Comparison of ENCODE assay signal across 11 mouse cellular contexts in genomic region chr17:28030446-28030845, GRCm38 (mm10). TPM values are rescaled to one million over a fixed set of nuclear protein-coding genes. Genes with fewer than 3 reads are reported as not detected.
A peak's percentile ranks its signal among the peaks of the same experiment; 100 is the strongest.
DNase-seq lines count a peak whose midpoint lies in the region; ATAC-seq and TF ChIP-seq lines count a peak whose summit lies in the region.
"Had no signal": no experiment of that assay in that cellular context is flagged by ENCODE, and none has a peak within 500 bp of the region (broad histone marks: within the 10 kb centered on the region; RNA-seq: fewer than 3 reads in every experiment).

No protein-coding gene starts in this region.

- no peak overlapping the region for H3K4me3 ChIP-seq in heart, postnatal 0 days (ENCODE audit: low read depth, low read length)
- no peak overlapping the region for H3K4me3 ChIP-seq in midbrain, embryonic 13.5 days (replicated peaks)
- H3K4me3 ChIP-seq in midbrain, embryonic 16.5 days (ENCODE audit: low read depth, low read length): no peak overlapping the region
- no peak overlapping the region for H3K4me3 ChIP-seq in stomach, embryonic 15.5 days (replicated peaks)
- H3K4me3 ChIP-seq: myocyte had no signal

- WGBS in heart, postnatal 0 days: 77% methylated on average over 10 of the region's 10 CpGs
- 88% methylated on average over 10 of the region's 10 CpGs for WGBS in midbrain, embryonic 13.5 days
- WGBS in midbrain, embryonic 16.5 days: 84% methylated on average over 10 of the region's 10 CpGs
- WGBS in stomach, embryonic 15.5 days: 66% methylated on average over 10 of the region's 10 CpGs

- H3K27me3 ChIP-seq in heart, postnatal 0 days (ENCODE audit: control insufficient read depth, insufficient read depth, low read length): no peaks in the 10 kb centered on the region
- H3K27me3 ChIP-seq in midbrain, embryonic 13.5 days: no peaks in the 10 kb centered on the region
- H3K27me3 ChIP-seq in midbrain, embryonic 16.5 days (ENCODE audit: control insufficient read depth, insufficient read depth, low read depth, low read length): no peaks in the 10 kb centered on the region
- no peaks in the 10 kb centered on the region for H3K27me3 ChIP-seq in stomach, embryonic 15.5 days (replicated peaks)

- H3K4me1 ChIP-seq in heart, postnatal 0 days (ENCODE audit: control insufficient read depth, insufficient read depth): peaks cover 32% of the 10 kb centered on the region
- H3K4me1 ChIP-seq in midbrain, embryonic 13.5 days (replicated peaks): peaks cover 51% of the 10 kb centered on the region
- H3K4me1 ChIP-seq in midbrain, embryonic 16.5 days (ENCODE audit: control insufficient read depth, insufficient read depth, low read length): peaks cover 25% of the 10 kb centered on the region
- peaks cover 24% of the 10 kb centered on the region for H3K4me1 ChIP-seq in stomach, embryonic 15.5 days

- H3K27ac ChIP-seq in heart, postnatal 0 days (ENCODE audit: low read depth): peak overlapping the region; percentile 79
- peak overlapping the region; percentile 37; the same call in 1 of the 2 replicates for H3K27ac ChIP-seq in midbrain, embryonic 13.5 days
- H3K27ac ChIP-seq in midbrain, embryonic 16.5 days (ENCODE audit: low read length): no peak overlapping the region
- peak overlapping the region; percentile 68; the same call in 1 of the 2 replicates for H3K27ac ChIP-seq in stomach, embryonic 15.5 days

- TF ChIP-seq CTCF in heart, postnatal 0 days (IDR thresholded peaks at IDR 0.05; ENCODE audit: low read depth): no peak

- intact Hi-C loops in heart, postnatal 10 days (cut with DNase I): no loop called here

- H3K36me3 ChIP-seq in heart, postnatal 0 days (replicated peaks; ENCODE audit: control insufficient read depth, insufficient read depth, low read length): no peaks in the 10 kb centered on the region; the same call in 1 of the 2 replicates
- no peaks in the 10 kb centered on the region for H3K36me3 ChIP-seq in midbrain, embryonic 13.5 days
- no peaks in the 10 kb centered on the region for H3K36me3 ChIP-seq in midbrain, embryonic 16.5 days (ENCODE audit: control insufficient read depth, insufficient read depth, low read length)
- H3K36me3 ChIP-seq in stomach, embryonic 15.5 days: no peaks in the 10 kb centered on the region

- TF ChIP-seq EP300 in heart, postnatal 0 days (IDR thresholded peaks at IDR 0.05; ENCODE audit: low read depth): no peak

- peak; percentile 73 to 79 for DNase-seq in cerebellum, postnatal 10 days
- no peak for DNase-seq in cerebellum, adult 8-10 months
- DNase-seq in heart, postnatal 0 days (ENCODE audit: low spot score): no peak
- no peak for DNase-seq in heart, postnatal 10 days
- no peak for DNase-seq in urinary bladder, postnatal 14 days (ENCODE audit: low spot score)
- DNase-seq: adrenal gland, postnatal 10 days; layer of hippocampus, adult 9-11 months had no signal

- H3K9me3 ChIP-seq in heart, postnatal 0 days (replicated peaks; ENCODE audit: control insufficient read depth, low read length): no peaks in the 10 kb centered on the region
- no peaks in the 10 kb centered on the region for H3K9me3 ChIP-seq in midbrain, embryonic 13.5 days
- H3K9me3 ChIP-seq in midbrain, embryonic 16.5 days (replicated peaks; ENCODE audit: control insufficient read depth, low read length, poor library complexity, severe bottlenecking): no peaks in the 10 kb centered on the region
- no peaks in the 10 kb centered on the region for H3K9me3 ChIP-seq in stomach, embryonic 15.5 days

- ATAC-seq in heart, postnatal 0 days (ENCODE audit: insufficient read depth, low read depth): no peak
- ATAC-seq in midbrain, embryonic 13.5 days: no peak
- no peak for ATAC-seq in midbrain, embryonic 16.5 days
- no peak for ATAC-seq in stomach, embryonic 15.5 days (ENCODE audit: insufficient read depth, low FRiP score, low read depth)

- no peak overlapping the region for H3K9ac ChIP-seq in heart, postnatal 0 days (replicated peaks; ENCODE audit: low read depth, low read length)
- peak overlapping the region; percentile 41; the same call in 1 of the 2 replicates for H3K9ac ChIP-seq in midbrain, embryonic 13.5 days (replicated peaks)
- H3K9ac ChIP-seq in midbrain, embryonic 16.5 days (ENCODE audit: low read depth, low read length): no peak overlapping the region
- no peak overlapping the region for H3K9ac ChIP-seq in stomach, embryonic 15.5 days

- H3K4me2 ChIP-seq in heart, postnatal 0 days (ENCODE audit: low read depth, low read length): no peak overlapping the region
- no peak overlapping the region for H3K4me2 ChIP-seq in midbrain, embryonic 13.5 days (replicated peaks)
- H3K4me2 ChIP-seq in midbrain, embryonic 16.5 days (ENCODE audit: low read length): no peak overlapping the region
- H3K4me2 ChIP-seq in stomach, embryonic 15.5 days: no peak overlapping the region

RNA-seq across cellular contexts. Expression of gene Tcp11, which starts 50.0 kb away (rescaled TPM):
- total RNA-seq in heart, postnatal 0 days (2014; rRNA removed; ENCODE audit: low replicate concordance): 0.15 TPM in 1 of 2 replicates, not detected in the other
- polyA plus RNA-seq in heart, postnatal 0 days (2015; fragmentation: Nextera tagmentation; extraction: Ambion mirVana): 0.15 and 0.25 TPM in 2 replicates
- total RNA-seq in heart, postnatal 10 days (2021): under 1 TPM; 0.12 to 0.25 TPM
- 1.6 and 2.0 TPM in 2 replicates for polyA plus RNA-seq in midbrain, embryonic 13.5 days (2015; fragmentation: Nextera tagmentation; extraction: Ambion mirVana)
- polyA plus RNA-seq in midbrain, embryonic 16.5 days (2015; fragmentation: Nextera tagmentation; extraction: Ambion mirVana): 2.0 TPM in 2 replicates
- 2.2 and 2.8 TPM in 2 replicates for polyA plus RNA-seq in stomach, embryonic 15.5 days (2015; fragmentation: Nextera tagmentation; extraction: Ambion mirVana)
- polyA plus RNA-seq: myocyte had no signal

Comparison
In these comparisons a context has a peak if more than half of its experiments do, and no peak if none do; other contexts are left out.
1. DNase-seq: peak in cerebellum, postnatal 10 days (2 of 2); none in cerebellum, adult 8-10 months (single experiment), heart, postnatal 0 days (single experiment), heart, postnatal 10 days (0 of 2) and urinary bladder, postnatal 14 days (single experiment).